Mouse (Mus musculus) regulatory T cell (primary cell): ENCODE measurements at regions not wholly inside any gene's neighbourhood (a gene's known extent, or its start where the extent isn't known, plus 50 kb on each side); places are given as distances from the start of the nearest gene placed in this dataset.

Source experiments
- in situ Hi-C: fragments of 300-600 bp; cut with MboI, MseI; formaldehyde crosslinking; loops from one replicate; pipeline ENCODE4 v1.15.1; 2025; ENCODE audit warnings: high pct_unique_total_duplicates

DNA sequence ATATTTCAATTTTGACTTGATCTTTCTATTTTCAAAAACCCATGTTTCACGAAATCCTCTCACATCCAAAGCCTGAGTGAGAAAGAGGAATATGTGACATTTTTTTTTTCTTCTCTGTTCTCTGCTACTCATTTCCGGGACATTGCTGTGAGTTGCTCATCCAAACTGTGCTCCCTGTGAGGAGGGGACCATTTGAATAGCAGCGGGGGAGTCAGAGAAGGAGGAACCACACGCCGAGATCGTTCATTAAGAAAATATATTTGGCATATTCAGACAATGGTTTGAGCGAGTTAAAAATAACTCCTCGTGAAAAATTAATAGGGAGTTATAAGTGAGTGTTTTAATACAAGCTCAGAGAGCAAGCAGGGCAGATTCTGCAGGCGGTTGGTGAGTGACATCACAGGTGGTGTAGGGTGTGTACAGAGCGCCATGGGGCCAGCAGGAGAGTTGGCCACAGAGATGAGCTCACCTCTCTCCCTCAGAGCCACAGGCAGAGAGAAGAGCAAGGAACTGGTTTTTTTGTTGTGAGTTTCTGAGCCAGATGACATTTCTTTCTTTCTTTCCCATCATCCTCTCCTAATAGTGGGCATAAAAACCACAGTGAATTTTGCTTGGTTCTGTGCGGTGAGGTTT lies 54.4 kb upstream of the Calcoco1 start:
- in situ Hi-C loops: loop anchor here (10.0 kb wide), 1 partner anchor 278 kb away; no protein-coding TSS in a partner anchor

DNA sequence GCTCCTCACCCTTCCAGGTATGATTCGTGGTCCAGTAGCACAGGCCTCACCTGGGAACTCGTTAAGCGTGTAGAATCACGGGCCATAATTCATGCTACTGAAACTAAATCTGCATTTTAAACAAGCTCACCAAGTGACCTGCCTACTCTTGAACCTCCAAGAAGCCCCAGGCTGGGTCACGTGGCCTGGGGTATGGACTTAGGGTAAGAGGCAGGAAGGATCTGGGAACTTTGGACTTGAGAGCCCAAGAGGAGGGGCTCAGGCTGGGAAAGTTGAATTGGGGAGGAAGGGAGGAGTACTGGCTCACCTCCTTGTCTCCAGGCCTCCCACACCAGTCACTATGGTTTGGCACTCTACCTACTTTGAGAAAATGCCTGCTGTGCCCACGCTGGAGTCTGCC lies 58.6 kb upstream of the Calcoco1 start:
- in situ Hi-C loops: no loop called here

DNA sequence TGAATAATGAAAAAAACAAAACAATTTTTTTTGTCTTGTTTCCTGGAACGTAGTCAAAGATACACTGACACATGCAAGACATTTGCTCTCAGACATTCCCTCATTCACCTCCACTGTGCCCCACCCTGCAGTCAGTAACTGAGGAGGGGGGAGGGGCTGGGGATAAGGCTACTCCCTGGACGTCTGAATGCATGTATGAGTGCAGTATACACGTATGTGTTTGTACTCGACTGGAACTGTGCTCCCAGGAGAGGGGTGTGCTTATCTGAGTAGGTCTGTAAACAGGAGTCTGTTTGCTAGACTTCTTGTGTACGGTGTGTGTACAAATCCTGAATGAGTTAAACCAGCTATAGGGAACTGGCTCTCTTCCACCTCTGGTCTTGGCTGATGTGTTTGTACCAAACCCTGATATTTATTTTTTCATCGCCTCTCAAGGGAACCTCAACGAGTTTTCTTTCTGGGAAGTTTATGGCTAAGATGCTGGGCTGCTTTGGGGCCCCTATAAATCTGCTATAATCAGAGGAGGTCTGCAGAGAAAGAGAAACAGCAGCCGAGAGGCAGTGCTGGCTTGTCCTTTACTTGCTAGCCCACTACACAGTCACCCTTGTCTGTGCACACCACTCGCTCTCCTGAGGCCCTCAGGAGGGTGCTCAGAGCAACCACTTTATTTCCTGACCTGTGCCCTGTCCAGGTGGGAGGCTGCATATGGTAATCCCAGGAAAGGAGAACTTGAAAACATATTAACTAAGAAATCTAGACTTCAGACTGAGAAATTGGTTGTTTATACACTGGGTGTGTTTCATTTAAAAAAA lies 61.2 kb upstream of the Calcoco1 start:
- in situ Hi-C loops: no loop called here

DNA sequence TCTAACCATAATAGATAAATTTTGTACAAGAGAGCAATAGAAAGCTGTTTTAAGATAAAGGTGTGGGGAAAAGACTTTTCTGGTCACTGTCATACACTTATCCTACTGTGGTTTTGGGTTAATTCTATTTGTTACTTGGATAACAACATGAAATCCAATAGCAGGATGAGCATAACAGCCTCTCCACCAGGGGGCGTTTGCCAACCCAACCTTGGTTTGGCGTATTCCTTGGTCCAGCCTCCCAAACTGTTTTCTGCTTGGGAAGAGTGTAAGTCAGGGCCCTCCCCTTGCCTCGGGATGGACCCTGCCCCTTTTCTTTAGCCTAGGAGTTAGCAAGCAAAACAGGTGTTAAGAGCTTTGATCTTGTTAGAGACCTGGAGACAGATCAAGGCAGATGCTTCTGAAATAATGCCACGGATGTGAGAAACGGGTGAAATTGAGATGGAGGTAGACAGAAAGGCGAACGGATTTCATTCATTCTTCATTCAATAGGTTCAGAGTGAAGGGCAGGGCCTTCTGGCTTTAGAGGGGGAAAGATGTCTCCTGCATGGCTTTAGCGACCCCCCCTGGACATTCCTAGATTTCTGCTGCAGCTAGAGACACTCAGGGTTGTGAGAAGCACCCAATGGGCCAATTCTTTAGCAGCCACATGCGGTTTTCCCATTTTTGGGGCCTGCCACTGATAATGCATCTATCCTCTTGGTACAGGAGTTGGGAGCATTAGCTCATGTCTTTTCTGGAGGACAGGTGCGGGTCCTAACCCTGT lies 63.3 kb upstream of the Calcoco1 start:
- in situ Hi-C loops: no loop called here

- in situ Hi-C loops: no loop called here
Measured at GRCm38 (mm10) chr15:102788846-102789518, 67.0 kb upstream of the Calcoco1 start.

GRCm38 (mm10) chr15:102797020-102797618 lies 75.1 kb upstream of the Calcoco1 start:
- in situ Hi-C loops: no loop called here

DNA sequence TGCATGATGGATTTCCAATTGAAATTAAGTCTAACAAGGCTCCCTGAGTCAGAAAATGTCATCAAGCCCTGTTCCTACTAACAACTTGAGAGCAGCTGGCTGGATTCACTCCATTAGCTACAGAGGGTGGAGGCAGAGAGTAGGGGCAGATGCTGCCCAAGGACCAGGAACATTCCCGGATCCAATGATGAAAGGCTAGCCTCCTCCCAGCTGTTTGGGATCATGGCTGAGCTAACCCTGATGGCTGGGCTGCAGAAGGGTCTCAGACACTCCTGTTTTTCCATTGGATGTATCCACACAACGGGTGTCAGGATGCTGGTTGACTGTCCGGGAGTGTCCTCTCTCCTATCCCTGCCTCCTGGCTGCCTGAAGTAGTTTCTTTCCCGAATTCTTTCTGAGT lies 78.1 kb upstream of the Calcoco1 start:
- in situ Hi-C loops: no loop called here

GRCm38 (mm10) chr15:102802265-102802813 lies 80.4 kb upstream of the Calcoco1 start:
- in situ Hi-C loops: no loop called here

- in situ Hi-C loops: no loop called here
Measured at GRCm38 (mm10) chr15:102807353-102807752, 85.4 kb upstream of the Calcoco1 start.

- in situ Hi-C loops: no loop called here
Measured at GRCm38 (mm10) chr15:102819181-102819580, 97.2 kb upstream of the Calcoco1 start.

- in situ Hi-C loops: no loop called here
Measured at GRCm38 (mm10) chr15:102839688-102840087, 81.2 kb upstream of the Hoxc13 start.

GRCm38 (mm10) chr15:102862374-102862773 lies 58.5 kb upstream of the Hoxc13 start:
- in situ Hi-C loops: no loop called here

- in situ Hi-C loops: no loop called here
Measured at GRCm38 (mm10) chr15:102866788-102867187, 54.1 kb upstream of the Hoxc13 start.
